Comparison of ENCODE assay signal across 9 mouse cellular contexts in genomic region chr16:24434026-24434425, GRCm38 (mm10). TPM values are rescaled to one million over a fixed set of nuclear protein-coding genes. Genes with fewer than 3 reads are reported as not detected.
A peak's percentile ranks its signal among the peaks of the same experiment; 100 is the strongest.
DNase-seq lines count a peak whose midpoint lies in the region; ATAC-seq and TF ChIP-seq lines count a peak whose summit lies in the region.
"Had no signal": no experiment of that assay in that cellular context is flagged by ENCODE, and none has a peak within 500 bp of the region (broad histone marks: within the 10 kb centered on the region; RNA-seq: fewer than 3 reads in every experiment).

No protein-coding gene starts in this region.

- TF ChIP-seq CTCF in heart, adult 2 months (IDR thresholded peaks at IDR 0.05), result no peak

- 31% methylated on average over 7 of the region's 7 CpGs for whole genome bisulfite sequencing in heart, adult 2 months
- 54% methylated on average over 7 of the region's 7 CpGs for WGBS in limb, embryonic 11.5 days
- WGBS in limb, embryonic 10.5 days, result 53% methylated on average over 7 of the region's 7 CpGs
- 48% methylated on average over 7 of the region's 7 CpGs for WGBS in liver, embryonic 16.5 days (ENCODE audit: insufficient replicate concordance)

- no peak overlapping the region for H3K4me3 ChIP-seq in heart, adult 2 months
- no peak overlapping the region for H3K4me3 ChIP-seq in limb, embryonic 11.5 days (ENCODE audit: low read depth, low read length)
- H3K4me3 ChIP-seq in limb, embryonic 10.5 days, result no peak overlapping the region
- H3K4me3 ChIP-seq in brown adipose tissue, adult 24 weeks (ENCODE audit: insufficient read depth, low read depth, low read length), result no peak overlapping the region
- H3K4me3 ChIP-seq in liver, embryonic 16.5 days (ENCODE audit: low read depth, low read length), result no peak overlapping the region

- ATAC-seq in limb, embryonic 11.5 days (ENCODE audit: insufficient number of reproducible peaks, low FRiP score, low TSS enrichment, low read depth), result 0 out of 2 replicates have a peak, but pooled peaks have one; percentile 44
- ATAC-seq in liver, embryonic 16.5 days (ENCODE audit: low read depth), result no peak

- intact Hi-C loops in heart, adult 2 months (cut with DNase I), result loop anchor here (5.0 kb wide), 2 partner anchors 37 to 628 kb away; no protein-coding TSS in a partner anchor

- no peaks in the 10 kb centered on the region for H3K27me3 ChIP-seq in heart, adult 2 months (ENCODE audit: control insufficient read depth, insufficient read depth, low read length)
- no peaks in the 10 kb centered on the region for H3K27me3 ChIP-seq in limb, embryonic 11.5 days (ENCODE audit: control insufficient read depth, insufficient read depth, low read length)
- H3K27me3 ChIP-seq in limb, embryonic 10.5 days (ENCODE audit: low read depth, poor library complexity, severe bottlenecking), result no peaks in the 10 kb centered on the region
- no peaks in the 10 kb centered on the region for H3K27me3 ChIP-seq in liver, embryonic 16.5 days (ENCODE audit: control insufficient read depth, insufficient read depth, low read depth, low read length)

- H3K4me2 ChIP-seq in limb, embryonic 11.5 days (ENCODE audit: low read depth, severe bottlenecking), result no peak overlapping the region
- H3K4me2 ChIP-seq in liver, embryonic 16.5 days (ENCODE audit: low read depth, low read length), result no peak overlapping the region

- no peak for TF ChIP-seq EP300 in heart, adult 2 months (IDR thresholded peaks at IDR 0.05; ENCODE audit: insufficient read depth, low read depth, low read length)

- no peak overlapping the region for H3K9ac ChIP-seq in heart, adult 2 months (ENCODE audit: low read depth, low read length)
- H3K9ac ChIP-seq in limb, embryonic 11.5 days (ENCODE audit: low read length), result no peak overlapping the region
- H3K9ac ChIP-seq in liver, embryonic 16.5 days (ENCODE audit: low read depth, low read length), result no peak overlapping the region

- no peak for DNase-seq in heart, adult 2 months
- DNase-seq in heart, adult 9 months (ENCODE audit: low spot score in 2 of 2), result no peak
- no peak for DNase-seq in limb, embryonic 11.5 days (ENCODE audit: low spot score)
- no peak for DNase-seq in limb, embryonic 10.5 days (ENCODE audit: low spot score)
- no peak for DNase-seq in cerebellum, adult 9-11 months
- DNase-seq in adrenal gland, adult 2 months, result no peak
- DNase-seq: right cerebral cortex, postnatal 25 days had no signal

- peak overlapping the region; percentile 84 for H3K27ac ChIP-seq in heart, adult 2 months
- H3K27ac ChIP-seq in limb, embryonic 11.5 days (replicated peaks; ENCODE audit: low read depth, low read length), result no peak overlapping the region
- H3K27ac ChIP-seq in limb, embryonic 10.5 days, result no peak overlapping the region
- H3K27ac ChIP-seq in brown adipose tissue, adult 24 weeks (replicated peaks; ENCODE audit: low read depth, low read length), result peak overlapping the region; percentile 22; the same call in 1 of the 2 replicates
- peak overlapping the region; percentile 16; the same call in 1 of the 2 replicates for H3K27ac ChIP-seq in liver, embryonic 16.5 days (ENCODE audit: low read length)

- H3K9me3 ChIP-seq in limb, embryonic 11.5 days (ENCODE audit: control insufficient read depth, low read length), result no peaks in the 10 kb centered on the region
- H3K9me3 ChIP-seq in limb, embryonic 10.5 days (replicated peaks), result no peaks in the 10 kb centered on the region
- H3K9me3 ChIP-seq in liver, embryonic 16.5 days (replicated peaks; ENCODE audit: control insufficient read depth, low read length), result no peaks in the 10 kb centered on the region

- TF ChIP-seq POLR2A in heart, adult 2 months (IDR thresholded peaks at IDR 0.05; ENCODE audit: insufficient read depth, low read depth, low read length), result no peak

- H3K36me3 ChIP-seq in heart, adult 2 months (ENCODE audit: control insufficient read depth, insufficient read depth, low read length), result peaks cover 7% of the 10 kb centered on the region
- H3K36me3 ChIP-seq in limb, embryonic 11.5 days (ENCODE audit: control insufficient read depth, insufficient read depth, low read length), result no peaks in the 10 kb centered on the region
- no peaks in the 10 kb centered on the region for H3K36me3 ChIP-seq in limb, embryonic 10.5 days
- H3K36me3 ChIP-seq in liver, embryonic 16.5 days (ENCODE audit: control insufficient read depth, insufficient read depth), result no peaks in the 10 kb centered on the region

- H3K79me2 ChIP-seq in heart, adult 2 months (replicated peaks; ENCODE audit: control insufficient read depth, insufficient read depth, low read length), result peaks cover 4% of the 10 kb centered on the region

- peaks cover 30% of the 10 kb centered on the region for H3K4me1 ChIP-seq in heart, adult 2 months (ENCODE audit: control insufficient read depth, insufficient read depth, low read length)
- H3K4me1 ChIP-seq in limb, embryonic 11.5 days (ENCODE audit: control insufficient read depth, insufficient read depth, low read length), result peaks cover 7% of the 10 kb centered on the region; the same call in 1 of the 2 replicates
- H3K4me1 ChIP-seq in limb, embryonic 10.5 days, result peaks cover 38% of the 10 kb centered on the region
- H3K4me1 ChIP-seq in brown adipose tissue, adult 24 weeks (ENCODE audit: control insufficient read depth, insufficient read depth, insufficient read length, low read length), result peaks cover 23% of the 10 kb centered on the region
- peaks cover 18% of the 10 kb centered on the region for H3K4me1 ChIP-seq in liver, embryonic 16.5 days (ENCODE audit: control insufficient read depth, low read depth, low read length)

RNA-seq across cellular contexts. Expression of gene Lpp, which starts 40.7 kb away (rescaled TPM):
- total RNA-seq in heart, adult 2 months (2021), result 10 to 100 TPM; 23.6 to 25.1 TPM
- polyA plus RNA-seq in heart, adult 2 months (2012; rRNA removed), result 7.7 and 14.3 TPM in 2 replicates
- polyA plus RNA-seq in limb, embryonic 11.5 days (2014; fragmentation: Nextera tagmentation; extraction: Ambion mirVana), result 38.2 and 44.0 TPM in 2 replicates
- polyA plus RNA-seq in limb, embryonic 10.5 days (2016; fragmentation: Nextera tagmentation; extraction: Ambion mirVana), result 38.6 and 45.3 TPM in 2 replicates
- polyA plus RNA-seq in brown adipose tissue, adult 24 weeks (2012; ENCODE audit: insufficient read depth, insufficient read length, missing spikeins), result 6.7 and 7.2 TPM in 2 replicates
- polyA plus RNA-seq in liver, embryonic 16.5 days (2015; fragmentation: Nextera tagmentation; extraction: Ambion mirVana), result 8.5 and 10.3 TPM in 2 replicates
- 10 to 100 TPM; 35.1 to 94.8 TPM for total RNA-seq in adrenal gland, adult 2 months (2021)
- polyA plus RNA-seq in adrenal gland, adult 2 months (2012; rRNA removed), result 15.0 and 32.3 TPM in 2 replicates

Comparison
In these comparisons a context has a peak if more than half of its experiments do, and no peak if none do; other contexts are left out.
1. H3K27ac ChIP-seq: peak in heart, adult 2 months (single experiment), brown adipose tissue, adult 24 weeks (single experiment) and liver, embryonic 16.5 days (single experiment); none in limb, embryonic 11.5 days (single experiment) and limb, embryonic 10.5 days (single experiment).